Mouse (Mus musculus): ENCODE data around the gene A930018P22Rik.

DNA sequence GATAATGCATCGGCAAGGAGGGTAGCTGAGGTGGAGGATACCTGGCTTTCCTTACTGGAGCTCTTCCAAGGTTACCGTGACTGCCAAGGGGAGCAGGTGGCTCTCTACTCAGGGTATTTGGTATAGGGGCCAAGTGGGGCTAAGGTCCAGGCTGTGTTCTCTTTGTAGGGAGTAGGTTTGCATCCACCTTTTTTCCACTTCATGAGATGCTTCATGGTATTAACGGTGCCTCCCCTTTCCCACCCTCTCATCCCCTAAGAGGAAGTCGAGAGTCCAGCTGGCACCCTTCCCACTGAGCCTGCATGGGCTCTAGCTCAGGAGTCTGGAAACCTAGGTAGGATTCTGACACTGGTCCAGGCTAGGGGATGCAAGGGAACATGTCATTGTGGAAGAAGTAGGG lies 30.8 kb downstream of the A930018P22Rik start:
- TF ChIP-seq CTCF (IDR thresholded peaks at IDR 0.05; ENCODE audit: low read depth) (no peak), EP300 (optimal IDR thresholded peaks at IDR 0.05) (no peak)
